Mouse (Mus musculus) induced T-regulatory cell, adult 2 months (primary cell): ENCODE data around the gene Gtf2h3.
"Not testable (repeated sequence)": the region's sequence is repeated elsewhere in the genome, so short reads cannot be mapped to it uniquely, and the experiment has no call there.

ENCODE experiments used
- DNase-seq: peaks from one replicate; pipeline ENCODE4 v3.0.0-alpha.2; 2012; ENCODE audit warnings: low read depth

The Gtf2h3 gene

DNA sequence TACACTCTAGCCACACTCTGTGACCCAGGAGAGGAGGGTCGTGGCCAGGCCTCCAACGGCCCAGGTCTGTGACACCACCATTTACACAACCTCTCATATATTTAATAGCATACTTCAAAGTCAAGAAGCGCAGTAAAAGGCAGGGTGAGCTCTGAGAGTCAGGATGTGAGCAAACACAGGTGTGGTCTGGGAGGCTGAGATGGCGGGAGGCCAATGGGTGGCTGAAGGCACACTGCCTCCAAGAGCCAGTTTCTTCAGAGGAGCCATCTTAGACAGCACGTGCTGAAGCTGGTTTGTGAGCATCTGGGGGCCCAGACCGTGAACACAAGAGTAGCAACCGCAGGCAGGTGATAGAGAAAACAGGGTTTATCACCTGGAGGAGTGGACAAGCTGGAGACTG lies 3.5 kb upstream of the Gtf2h3 start:
- no peak for DNase-seq

DNA sequence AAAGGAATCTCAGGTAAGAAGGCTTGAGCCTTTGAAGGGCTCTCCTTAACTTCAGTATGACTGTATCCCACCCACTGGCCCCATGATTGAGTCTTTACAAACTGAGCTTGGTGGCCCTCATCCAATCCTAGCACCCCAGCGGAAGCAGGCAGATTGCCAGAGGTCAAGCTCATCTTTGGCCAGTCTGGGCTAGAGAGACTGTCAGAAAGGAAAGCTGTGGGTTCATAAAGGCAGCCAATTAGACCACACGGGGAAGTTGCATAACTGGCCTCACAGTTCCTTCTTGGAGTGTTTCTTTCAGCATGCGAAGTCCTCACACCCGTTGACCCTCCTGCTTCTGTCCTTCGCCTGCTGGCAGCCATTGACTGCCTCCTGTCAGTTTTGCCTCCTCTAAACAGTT lies 3.6 kb downstream of the Gtf2h3 start:
- no peak for DNase-seq

DNA sequence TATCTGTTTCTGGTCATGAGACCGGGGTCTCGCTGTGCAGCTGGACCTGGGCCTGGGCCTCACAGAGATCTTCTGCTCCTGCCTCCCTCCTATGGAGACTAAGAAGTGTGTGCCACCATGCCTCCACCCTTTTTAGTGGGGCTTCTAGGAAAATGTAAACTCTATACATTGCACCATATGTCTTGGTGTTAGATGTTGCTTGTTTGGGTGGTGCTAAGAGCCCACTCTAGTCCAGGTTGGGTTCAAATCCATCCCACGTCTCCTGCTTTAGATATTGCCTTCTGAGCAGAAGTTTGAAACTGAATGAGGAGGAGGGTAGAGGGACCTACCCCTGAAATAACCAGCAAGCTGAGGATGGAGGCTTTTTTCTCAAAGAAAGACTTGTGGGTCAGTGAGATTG lies 13.8 kb downstream of the Gtf2h3 start:
- no peak for DNase-seq

DNA sequence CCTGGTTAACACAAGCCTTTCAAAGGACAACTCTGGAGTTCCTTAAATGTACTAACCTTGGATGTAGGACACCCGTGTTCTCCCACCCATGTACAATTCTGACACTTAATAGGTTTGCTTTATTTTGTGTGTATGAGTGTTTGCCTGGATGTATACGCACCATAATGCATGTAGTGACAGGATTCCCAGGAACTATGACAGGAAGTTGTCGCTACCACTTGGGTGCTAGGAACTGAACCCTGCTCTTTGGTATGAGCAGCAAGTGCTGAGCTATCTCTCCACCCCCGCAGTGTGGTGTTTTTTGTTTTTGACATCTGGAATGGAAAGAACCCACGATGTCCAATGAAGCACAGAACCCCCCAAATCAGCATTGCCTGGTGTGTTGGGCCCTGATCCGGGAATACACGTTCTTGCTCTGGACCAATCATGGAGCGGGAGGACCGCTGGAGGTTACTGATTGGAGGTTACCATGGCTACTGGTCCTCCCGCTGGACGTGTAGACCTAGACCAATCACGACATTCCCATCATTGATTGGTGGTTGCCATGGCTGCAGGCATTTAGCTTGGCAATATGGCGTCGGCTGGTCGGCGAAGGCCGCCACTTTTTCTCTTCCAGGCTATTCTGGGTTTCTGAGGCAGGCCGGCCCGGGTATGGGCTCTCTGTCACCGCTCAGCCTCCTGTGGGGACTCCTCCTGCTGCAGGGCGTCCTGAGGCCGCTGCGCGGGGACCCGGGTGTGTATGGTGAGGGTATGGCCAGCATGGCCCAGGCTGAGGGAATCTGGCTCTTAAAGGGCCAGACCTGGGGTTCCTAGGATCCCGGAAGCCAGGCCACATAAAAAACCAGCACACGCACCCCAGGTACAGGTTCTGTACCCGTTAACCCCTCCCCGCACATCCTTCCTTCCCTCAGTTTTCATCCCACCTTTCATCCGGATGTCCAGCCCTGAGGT lies 19.6 kb downstream of the Gtf2h3 start:
- peak; percentile 86 for DNase-seq

DNA sequence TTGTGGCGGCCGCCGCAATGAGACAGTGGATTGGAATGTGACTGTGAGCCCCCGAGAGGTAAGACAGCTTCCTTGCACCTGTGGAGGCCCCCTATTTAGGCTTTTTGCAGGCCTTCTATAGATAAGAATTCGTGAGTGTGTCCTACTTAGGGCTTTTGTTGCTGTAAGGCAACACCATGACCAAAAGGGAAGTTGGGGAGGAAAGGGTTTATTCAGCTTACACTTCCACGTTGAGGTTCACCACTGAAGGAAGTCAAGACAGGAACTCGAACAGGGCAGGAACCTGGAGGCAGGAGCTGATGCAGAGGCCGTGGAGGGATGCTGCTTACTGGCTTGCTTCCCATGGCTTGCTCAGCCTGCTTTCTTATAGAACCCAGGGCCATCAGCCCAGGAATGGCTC lies 20.8 kb downstream of the Gtf2h3 start:
- not testable (repeated sequence) for DNase-seq

DNA sequence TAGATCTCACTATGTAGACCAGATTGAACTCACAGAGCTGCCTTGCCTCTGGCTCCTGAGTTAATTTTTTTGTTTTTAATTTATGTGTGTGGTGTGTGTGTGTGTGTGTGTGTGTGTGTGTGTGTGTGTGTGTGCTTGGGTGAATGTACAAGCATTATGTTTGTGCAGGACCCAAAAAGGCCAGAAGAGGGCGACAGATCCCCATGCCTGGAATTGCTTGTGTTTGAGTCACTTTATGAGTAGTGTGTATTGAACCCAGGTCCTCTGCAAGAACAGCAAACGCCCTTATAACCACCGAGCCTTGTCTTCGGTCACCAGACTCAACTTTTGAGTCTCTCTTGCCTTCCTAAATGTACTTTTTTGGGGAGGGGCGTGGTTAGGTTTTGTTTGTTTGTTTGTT lies 23.4 kb downstream of the Gtf2h3 start:
- peak; percentile 83 for DNase-seq

DNA sequence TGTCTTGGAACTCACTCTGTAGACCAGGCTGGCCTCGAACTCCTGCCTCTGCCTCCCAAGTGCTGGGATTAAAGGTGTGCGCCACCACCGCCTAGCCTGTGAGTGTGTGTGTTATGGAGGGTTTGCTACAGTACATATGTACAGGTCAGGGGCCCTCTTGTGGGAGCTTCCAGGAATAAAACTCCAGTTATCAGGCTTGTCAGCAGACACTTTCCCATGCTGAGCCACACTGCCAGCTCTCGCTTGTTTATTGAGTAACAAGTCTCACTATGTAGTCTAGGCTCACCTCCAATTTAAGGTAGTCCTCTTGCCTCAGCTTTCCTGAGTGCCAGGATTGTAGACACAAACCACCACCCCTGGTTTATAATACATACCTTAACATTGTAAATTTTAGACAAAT lies 25.4 kb downstream of the Gtf2h3 start:
- DNase-seq: no peak

DNA sequence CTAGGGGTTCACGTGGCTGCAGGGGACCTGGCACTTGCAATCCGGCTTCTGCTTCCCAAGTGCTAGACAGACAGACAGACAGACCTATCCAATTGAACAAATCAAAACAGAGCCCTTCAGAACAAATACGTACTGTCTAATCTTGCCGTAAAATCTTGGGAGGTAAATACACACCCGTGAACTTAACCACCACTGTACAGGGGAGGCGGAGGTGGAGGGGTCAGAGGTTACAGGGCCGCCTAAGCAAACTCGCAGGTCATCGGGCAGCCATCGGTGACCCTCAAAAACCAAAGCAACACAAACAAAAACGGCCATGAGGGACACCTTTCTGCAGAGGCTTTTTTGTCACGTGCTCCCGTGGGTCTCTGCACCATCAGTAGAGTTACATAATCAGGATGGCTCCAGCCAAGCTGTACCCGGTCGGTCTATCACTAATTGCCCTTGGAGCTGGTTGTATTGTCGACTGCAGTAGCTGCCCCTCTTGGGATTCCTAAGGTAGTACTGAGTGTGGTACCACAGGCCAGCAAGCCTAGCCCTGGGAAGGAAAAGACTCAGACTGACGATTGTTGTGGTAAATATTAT lies 26.2 kb downstream of the Gtf2h3 start:
- DNase-seq: no peak

DNA sequence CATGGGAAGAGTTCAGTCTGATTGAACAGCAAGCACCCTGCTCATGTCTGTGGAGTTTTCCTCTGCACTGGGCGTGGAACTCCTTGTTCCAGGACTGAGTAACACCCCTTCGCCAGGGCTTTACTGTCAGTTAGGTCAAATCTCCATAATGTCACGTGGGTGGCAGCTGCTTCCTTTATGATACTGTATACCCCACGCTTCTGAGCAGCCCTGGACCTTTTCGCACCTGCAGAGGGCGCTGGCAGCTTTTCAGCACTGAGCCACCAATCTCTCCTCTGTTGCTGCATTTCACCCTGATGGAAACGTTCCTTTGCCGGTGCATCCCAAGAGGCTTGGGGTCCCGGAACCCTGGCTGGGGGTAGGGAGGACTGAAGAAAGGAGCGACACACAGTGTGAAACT lies 32.0 kb downstream of the Gtf2h3 start:
- DNase-seq: peak; percentile 46

DNA sequence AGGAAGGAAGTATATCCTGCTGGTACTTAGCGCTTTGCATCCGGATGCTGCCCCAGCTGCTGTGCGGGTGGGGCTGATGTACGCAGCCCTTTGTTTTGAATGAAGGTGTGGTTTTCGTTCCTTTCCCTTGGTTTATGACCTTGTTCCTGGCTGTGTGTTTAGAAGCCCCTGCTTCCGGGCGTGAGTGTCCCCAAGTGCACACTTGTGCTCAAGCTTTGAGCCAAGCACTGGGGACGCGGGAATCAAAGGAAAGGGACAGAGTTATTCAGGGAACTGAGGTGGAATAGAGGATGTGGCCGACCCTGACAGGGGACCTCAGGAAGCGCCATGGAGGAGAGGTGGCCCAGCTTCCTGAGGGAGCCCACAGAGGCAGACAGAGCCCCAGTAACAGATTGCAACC lies 35.8 kb downstream of the Gtf2h3 start:
- peak; percentile 36 for DNase-seq

DNA sequence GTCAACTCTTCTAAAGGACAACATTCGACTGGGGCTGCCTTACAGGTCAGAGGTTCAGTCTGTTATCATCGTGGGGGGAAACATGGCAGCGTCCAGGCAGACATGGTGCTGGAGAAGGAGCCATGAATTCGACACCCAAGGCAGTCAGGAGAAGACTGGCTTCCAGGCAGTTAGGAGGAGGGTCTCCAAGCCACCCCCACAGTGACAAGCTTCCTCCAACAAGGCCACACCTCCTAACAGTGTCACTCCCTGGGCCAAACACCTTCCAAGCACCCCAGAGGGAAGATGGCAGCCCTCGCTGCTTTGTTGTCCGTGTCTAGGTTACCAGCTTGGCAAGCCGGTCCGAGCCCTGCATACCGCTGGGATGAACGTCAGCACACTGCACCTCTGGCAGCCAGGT lies 39.8 kb downstream of the Gtf2h3 start:
- DNase-seq: no peak

DNA sequence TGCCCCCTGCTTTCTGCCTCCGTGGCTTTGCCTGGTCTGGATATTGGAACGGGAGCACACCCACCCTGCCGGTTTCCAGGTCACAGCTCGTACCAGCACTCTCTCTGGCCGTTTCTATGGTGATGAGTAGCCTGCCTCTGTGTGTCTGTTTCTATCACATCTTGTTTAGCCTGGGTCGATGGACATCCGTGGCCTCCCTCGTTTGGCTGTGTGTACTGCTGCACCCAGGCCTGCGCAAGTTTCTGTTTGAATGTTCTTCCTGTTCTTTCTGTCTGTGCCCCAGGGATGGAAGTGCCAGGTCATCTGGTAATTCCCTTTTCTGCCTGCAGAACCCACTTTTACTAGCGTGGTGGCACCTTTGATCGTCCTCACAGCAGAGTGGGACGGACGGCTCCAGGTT lies 42.4 kb downstream of the Gtf2h3 start:
- DNase-seq: no peak

DNA sequence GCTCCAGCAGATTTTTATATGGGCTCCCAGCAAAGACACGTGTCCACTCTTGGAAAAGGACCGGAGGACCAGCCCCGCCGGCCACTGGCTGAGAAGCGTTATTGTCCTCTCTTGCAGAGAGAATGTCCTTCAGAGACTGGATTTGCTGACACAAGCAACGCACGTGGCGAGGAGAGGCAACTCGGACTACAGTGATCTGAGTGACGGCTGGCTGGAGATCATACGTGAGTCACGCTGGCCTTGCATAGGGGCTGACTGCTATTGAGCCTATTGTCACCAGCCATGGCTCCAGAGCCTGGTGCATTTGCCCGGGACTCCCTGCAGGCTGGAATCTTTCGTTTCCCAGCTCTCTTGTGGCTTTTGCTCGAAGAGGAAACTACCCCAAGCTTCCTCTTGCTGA lies 44.0 kb downstream of the Gtf2h3 start:
- DNase-seq: no peak

DNA sequence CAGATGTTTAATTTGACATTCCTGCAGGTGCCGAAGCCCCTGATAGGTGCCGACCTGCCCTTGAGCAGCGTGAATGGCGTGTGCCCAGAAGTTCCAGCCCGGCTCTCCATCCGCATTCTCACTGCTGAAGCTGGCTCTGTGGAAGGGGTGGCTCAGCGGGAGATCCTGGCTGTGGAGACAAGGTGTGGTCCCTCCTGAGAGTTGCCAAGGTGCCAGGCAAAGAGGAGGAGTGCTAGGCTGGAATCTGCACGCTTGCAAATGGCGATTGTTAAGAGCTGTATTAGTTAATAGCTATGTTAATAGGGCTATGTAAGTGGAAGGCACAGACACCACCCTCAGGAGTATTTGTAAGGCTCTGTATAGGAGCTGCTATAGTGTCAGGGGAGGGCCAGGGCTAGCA lies 45.4 kb downstream of the Gtf2h3 start:
- DNase-seq: no peak

DNA sequence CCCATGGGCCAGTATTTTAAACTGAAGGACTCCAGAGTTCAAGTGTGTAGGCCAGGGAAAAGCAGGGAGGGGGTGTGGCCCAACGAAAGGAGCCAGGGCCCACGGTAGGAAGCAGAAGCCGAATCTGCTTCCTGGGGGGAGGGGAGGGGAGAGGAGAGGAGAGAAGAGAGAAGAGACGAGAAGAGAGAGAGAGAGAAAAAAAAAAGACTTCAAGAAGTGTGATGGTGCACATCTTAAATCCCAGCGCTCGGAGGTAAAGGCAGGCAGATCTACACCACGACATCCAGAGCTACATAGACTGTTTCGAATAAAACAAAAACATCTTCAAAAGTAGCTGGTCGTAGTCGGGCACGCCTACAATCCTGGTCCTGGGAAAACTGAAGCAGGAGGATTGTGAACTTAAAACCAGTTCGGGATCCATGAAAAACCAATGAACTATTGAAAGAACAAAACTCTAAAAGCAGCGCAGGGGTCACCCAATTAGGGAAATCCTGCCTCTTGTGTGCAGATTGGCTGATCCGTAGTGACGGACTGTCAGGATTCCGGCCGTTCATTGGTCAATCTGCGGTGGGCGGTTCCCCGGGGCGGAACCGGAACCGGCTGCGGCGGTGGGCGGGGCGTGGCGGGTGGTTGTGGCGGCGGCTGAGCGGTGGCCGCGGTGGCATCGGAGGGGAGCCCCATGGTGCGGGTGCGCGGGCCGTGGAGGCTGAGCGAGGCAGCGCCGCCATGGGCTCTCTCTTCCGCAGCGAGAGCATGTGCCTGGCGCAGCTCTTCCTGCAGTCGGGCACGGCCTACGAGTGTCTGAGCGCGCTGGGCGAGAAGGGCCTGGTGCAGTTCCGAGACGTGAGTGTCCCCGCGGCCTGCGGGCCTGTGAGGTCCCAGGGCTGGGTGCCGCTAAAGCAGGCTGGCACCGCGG lies 49.8 kb downstream of the Gtf2h3 start, which contains the start of gene Atp6v0a2:
Gene Atp6v0a2, plus strand, starts transcription at position 129 of the 916 bp plus-strand sequence.
- peak; percentile 95 for DNase-seq

DNA sequence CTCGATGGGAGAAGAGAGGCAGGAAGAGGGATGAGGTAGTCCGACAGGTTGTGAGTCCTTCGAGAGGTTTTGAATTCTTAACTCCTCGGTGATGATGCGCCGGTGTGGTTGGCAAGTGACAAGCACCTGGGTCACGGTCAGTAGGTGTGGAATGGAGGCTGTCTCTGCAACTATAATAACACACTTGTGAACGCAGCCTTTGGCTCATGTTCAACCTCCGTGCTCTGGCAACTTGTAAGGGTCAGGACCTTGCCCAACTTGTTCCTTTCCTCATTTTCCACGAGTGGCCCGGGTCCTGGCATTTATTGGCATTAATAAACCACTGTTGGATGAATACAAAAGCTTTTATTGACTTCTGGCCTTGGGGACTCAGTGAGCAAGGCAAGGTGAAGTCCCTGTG lies 50.7 kb downstream of the Gtf2h3 start:
- peak; percentile 56 for DNase-seq

DNA sequence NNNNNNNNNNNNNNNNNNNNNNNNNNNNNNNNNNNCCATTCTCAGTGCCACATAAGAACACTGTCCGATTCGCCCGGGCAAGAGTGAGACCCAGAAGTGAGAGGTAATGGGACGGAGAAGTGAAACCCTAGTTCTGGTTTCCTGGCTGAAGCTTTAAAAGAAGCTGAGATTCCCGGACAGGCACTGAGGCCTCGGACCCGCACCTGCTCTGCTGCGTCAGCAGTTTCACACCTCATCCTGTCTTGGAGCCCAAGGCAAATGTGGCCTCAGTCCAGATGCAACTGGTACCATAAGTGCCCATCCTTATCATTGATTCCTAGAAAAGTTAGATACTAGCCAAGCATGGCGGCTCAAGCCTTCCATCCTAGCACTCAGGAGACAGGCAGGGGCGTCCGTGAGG lies 52.7 kb downstream of the Gtf2h3 start:
- no peak for DNase-seq

DNA sequence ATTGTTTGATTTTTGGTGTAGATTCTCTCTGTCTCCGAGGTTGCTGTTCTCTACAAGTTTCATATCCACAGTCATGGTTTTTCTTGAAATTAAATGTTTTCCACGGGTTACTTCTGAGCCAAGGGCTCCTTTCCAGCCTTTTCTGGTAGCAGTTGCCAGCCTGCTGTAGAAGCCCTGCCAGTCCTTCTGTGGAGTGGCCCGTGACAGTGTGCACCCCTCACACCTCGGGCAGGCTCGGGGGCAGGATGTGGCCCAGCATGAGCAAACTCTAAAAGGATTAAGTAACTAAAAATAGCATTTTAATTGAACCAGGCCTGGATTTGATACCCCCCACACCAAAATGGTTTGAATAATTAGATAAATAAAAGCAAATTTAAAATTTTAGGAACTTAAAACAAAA lies 53.5 kb downstream of the Gtf2h3 start:
- DNase-seq: no peak

DNA sequence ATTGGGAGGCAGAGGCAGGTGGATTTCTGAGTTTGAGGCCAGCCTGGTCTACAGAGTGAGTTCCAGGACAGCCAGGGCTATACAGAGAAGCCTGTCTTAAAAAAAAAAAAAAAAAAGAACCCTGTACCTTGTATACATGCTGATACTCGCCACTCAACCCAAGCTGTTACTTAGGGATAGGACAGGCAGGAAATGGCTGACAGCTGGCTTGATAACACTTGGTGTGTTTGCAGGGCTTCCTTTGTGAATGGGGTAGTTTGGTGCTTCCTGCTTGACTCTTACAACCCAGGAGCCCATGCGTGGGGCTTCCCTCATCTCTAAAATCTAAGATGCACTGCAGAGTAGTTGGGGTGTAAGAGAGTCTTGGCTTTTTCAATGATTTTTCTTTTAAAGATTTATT lies 54.5 kb downstream of the Gtf2h3 start:
- peak; percentile 47 for DNase-seq

DNA sequence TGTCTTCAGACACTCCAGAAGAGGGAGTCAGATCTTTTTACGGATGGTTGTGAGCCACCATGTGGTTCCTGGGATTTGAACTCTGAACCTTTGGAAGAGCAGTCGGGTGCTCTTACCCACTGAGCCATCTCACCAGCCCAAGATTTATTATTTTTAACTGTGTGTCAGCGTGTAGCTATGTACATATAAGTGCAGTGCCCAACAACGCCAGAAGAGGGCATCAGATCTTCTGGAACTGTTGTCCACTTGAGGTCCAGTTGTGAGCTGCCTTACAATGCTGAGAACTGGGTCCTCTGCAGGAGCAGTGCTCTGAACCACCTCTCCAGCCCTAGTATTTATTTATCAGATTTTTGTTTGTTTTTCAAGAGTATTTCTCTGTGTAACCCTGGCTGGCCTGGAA lies 56.1 kb downstream of the Gtf2h3 start:
- peak; percentile 53 for DNase-seq

DNA sequence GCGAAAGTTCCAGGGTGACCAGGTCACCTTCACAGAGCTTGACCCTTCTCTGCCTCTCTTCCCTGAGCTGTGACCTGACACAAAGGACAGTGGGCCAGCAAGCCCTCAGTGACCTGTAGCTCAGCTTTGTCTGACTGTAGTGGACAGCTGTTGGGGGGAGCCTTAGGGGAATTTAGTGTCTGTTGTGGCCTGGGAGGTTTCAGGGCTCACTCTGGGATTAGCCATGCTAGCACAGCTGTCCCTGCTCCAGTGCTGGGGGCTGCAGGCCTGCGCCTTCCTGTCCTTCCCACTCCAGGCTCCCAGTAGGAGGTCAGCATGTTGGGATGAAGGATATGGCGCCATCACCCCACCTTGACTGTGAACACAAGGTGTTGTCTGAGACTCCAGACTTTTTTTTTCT lies 57.2 kb downstream of the Gtf2h3 start:
- DNase-seq: no peak

DNA sequence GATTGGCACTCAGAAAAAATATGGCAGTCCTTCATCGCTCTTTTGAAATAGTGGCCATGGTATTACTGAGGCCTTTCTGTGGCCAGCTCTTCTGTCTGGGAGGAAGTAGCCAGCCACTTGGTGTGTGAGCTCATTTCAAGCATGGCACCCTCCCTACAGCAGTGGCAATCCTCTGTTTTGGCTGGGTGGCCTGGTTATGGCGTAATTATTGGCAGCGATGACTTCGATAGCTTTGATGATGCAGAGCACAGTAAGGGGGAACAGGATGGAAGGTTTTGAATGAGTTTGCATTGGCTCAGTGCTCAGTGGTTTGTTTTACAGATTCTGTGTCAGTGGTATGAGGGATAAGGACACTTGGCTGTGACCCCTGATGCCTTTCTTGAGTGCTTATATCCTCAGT lies 57.8 kb downstream of the Gtf2h3 start:
- no peak for DNase-seq

DNA sequence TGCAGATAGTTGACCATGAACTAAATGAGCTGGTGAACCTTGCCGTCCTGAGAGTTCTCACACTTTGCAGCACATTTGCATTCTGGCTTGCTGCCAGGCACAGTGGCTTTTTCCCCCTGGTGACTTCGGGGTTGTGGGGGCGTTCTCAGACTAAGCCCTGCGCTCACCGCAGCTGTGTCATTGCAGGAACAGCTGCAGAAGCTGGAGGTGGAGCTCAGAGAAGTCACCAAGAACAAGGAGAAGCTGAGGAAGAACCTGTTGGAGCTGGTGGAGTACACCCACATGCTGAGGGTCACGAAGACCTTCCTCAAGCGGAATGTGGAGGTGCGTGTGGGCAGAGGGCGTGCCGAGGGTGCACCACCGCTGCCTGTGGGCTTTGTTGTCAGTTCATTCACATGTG lies 58.4 kb downstream of the Gtf2h3 start:
- DNase-seq: peak; percentile 79
